Mouse (Mus musculus) limb, embryonic 14.5 days (tissue): Measurements from ENCODE around the gene Zzz3. TPM values are rescaled to one million over a fixed set of nuclear protein-coding genes. Genes with fewer than 3 reads are reported as not detected.

ENCODE experiments used
- ATAC-seq: fragments of 200-750 bp; cut with Nextera tagmentation; 2 replicates; pipeline ENCODE4 v1.8.0; 2017; ENCODE audit warnings: low read depth, moderate number of reproducible peaks, moderate TSS enrichment; ENCODE audit not compliant: low FRiP score
- DNase-seq: peaks from one replicate; pipeline ENCODE4 v3.0.0-alpha.2; 2015; ENCODE audit warnings: low spot score
- H3K27ac ChIP-seq: fragments of 300-500 bp; sonication (generic); replicated peaks from 2 replicates; pipeline ENCODE4 v1.5.1; 2014; ENCODE audit warnings: low read depth, mild to moderate bottlenecking, low read length, moderate library complexity, mixed read lengths
- H3K27me3 ChIP-seq: fragments of 300-500 bp; sonication (generic); 2 replicates; pipeline ENCODE4 v1.6.1; 2014; ENCODE audit warnings: low read length, mixed read lengths; ENCODE audit not compliant: control insufficient read depth, insufficient read depth
- H3K36me3 ChIP-seq: fragments of 300-500 bp; sonication (generic); 2 replicates; pipeline ENCODE4 v1.6.1; 2014; ENCODE audit warnings: mild to moderate bottlenecking, low read length, moderate library complexity, mixed read lengths; ENCODE audit not compliant: control insufficient read depth, insufficient read depth
- H3K4me1 ChIP-seq: fragments of 300-500 bp; sonication (generic); 2 replicates; pipeline ENCODE4 v1.6.1; 2014; ENCODE audit warnings: antibody characterized with exemption, low read length, mixed read lengths; ENCODE audit not compliant: control insufficient read depth, insufficient read depth
- H3K4me2 ChIP-seq: fragments of 300-500 bp; sonication (generic); replicated peaks from 2 replicates; pipeline ENCODE4 v1.6.1; 2014; ENCODE audit warnings: low read depth, mild to moderate bottlenecking, low read length, moderate library complexity; ENCODE audit not compliant: severe bottlenecking
- H3K4me3 ChIP-seq: fragments of 300-500 bp; sonication (generic); replicated peaks from 2 replicates; pipeline ENCODE4 v1.5.1; 2014; ENCODE audit warnings: low read length
- H3K9ac ChIP-seq: fragments of 300-500 bp; sonication (generic); 2 replicates; pipeline ENCODE4 v1.6.1; 2014; ENCODE audit warnings: mild to moderate bottlenecking, low read depth, low read length, moderate library complexity; ENCODE audit not compliant: severe bottlenecking
- H3K9me3 ChIP-seq: fragments of 300-500 bp; sonication (generic); 2 replicates; pipeline ENCODE4 v1.6.1; 2016; ENCODE audit warnings: low read length; ENCODE audit not compliant: control insufficient read depth
- POLR2A ChIP-seq: fragments of 200-500 bp; IDR thresholded peaks from 2 replicates; pipeline ENCODE4 v1.8.0; 2012; ENCODE audit warnings: inconsistent platforms, mild to moderate bottlenecking, moderate library complexity, borderline replicate concordance; ENCODE audit not compliant: insufficient read depth, insufficient read length; ENCODE audit errors: extremely low read depth
- WGBS: fragments of 180-500 bp; shearing (Covaris S2); extraction: QIAGEN DNeasy Blood & Tissue Kit; methylation state at CpG from one replicate; pipeline ENCODE4 v1.1.7; 2014; 5-methylcytosine and 5-hydroxymethylcytosine counted together
- polyA plus RNA-seq, 2 experiments: library from polyadenylated mRNA; depleted of rRNA in 1 of 2; stranded (reverse) in 1 of 2; unstranded in 1 of 2; fragments of >200 nt; fragmentation: Nextera tagmentation in 1 of 2; extraction: Ambion mirVana in 1 of 2; gene quantifications; 2 replicates each; pipeline versions ENCODE4 v1.2.1 to v1.2.3; 2012 to 2014

The Zzz3 gene
- polyA plus RNA-seq, 2 experiments: 36.8 to 53.6 TPM

- ATAC-seq (no peak), DNase-seq (no peak)
- Histone ChIP-seq H3K4me3 (no peak overlapping the region), H3K4me2 (no peak overlapping the region), H3K27me3 (no peaks in the 10 kb centered on the region), H3K9ac (no peak overlapping the region), H3K9me3 (no peaks in the 10 kb centered on the region), H3K27ac (no peak overlapping the region), H3K36me3 (0 out of 2 replicates have a peak, but pooled peaks cover 6% of the 10 kb centered on the region), H3K4me1 (peaks cover 17% of the 10 kb centered on the region)
- 87% methylated on average over 10 of the region's 10 CpGs for WGBS
- no peak for TF ChIP-seq POLR2A
These were observed 47.1 kb upstream of the Zzz3 start for GRCm38 (mm10) chr3:152348011-152348830.

- no peak overlapping the region for H3K27ac ChIP-seq
- H3K4me2 ChIP-seq: no peak overlapping the region
- 74% methylated on average over 3 of the region's 3 CpGs for WGBS
- no peak overlapping the region for H3K9ac ChIP-seq
- ATAC-seq (no peak), DNase-seq (no peak)
- peaks cover 24% of the 10 kb centered on the region for H3K4me1 ChIP-seq
- no peaks in the 10 kb centered on the region for H3K9me3 ChIP-seq
- 0 out of 2 replicates have a peak, but pooled peaks cover 6% of the 10 kb centered on the region for H3K36me3 ChIP-seq
- no peak for TF ChIP-seq POLR2A
- no peaks in the 10 kb centered on the region for H3K27me3 ChIP-seq
- H3K4me3 ChIP-seq: no peak overlapping the region
These were observed 44.8 kb upstream of the Zzz3 start for GRCm38 (mm10) chr3:152350431-152350830.

- DNase-seq: no peak
- WGBS: 84% methylated on average over 5 of the region's 5 CpGs
- no peaks in the 10 kb centered on the region for H3K9me3 ChIP-seq
- no peaks in the 10 kb centered on the region for H3K27me3 ChIP-seq
- no peak for TF ChIP-seq POLR2A
- no peak overlapping the region for H3K4me3 ChIP-seq
- no peak overlapping the region for H3K27ac ChIP-seq
- peaks cover 24% of the 10 kb centered on the region for H3K4me1 ChIP-seq
- no peak overlapping the region for H3K9ac ChIP-seq
- no peak overlapping the region for H3K4me2 ChIP-seq
- 0 out of 2 replicates have a peak, but pooled peaks cover 6% of the 10 kb centered on the region for H3K36me3 ChIP-seq
- no peak for ATAC-seq
These were observed 44.3 kb upstream of the Zzz3 start for GRCm38 (mm10) chr3:152350966-152351365.

GRCm38 (mm10) chr3:152352289-152352688 lies 43.0 kb upstream of the Zzz3 start:
- 74% methylated on average over 4 of the region's 4 CpGs for WGBS
- Histone ChIP-seq H3K27ac (no peak overlapping the region), H3K27me3 (no peaks in the 10 kb centered on the region), H3K36me3 (0 out of 2 replicates have a peak, but pooled peaks cover 6% of the 10 kb centered on the region), H3K4me3 (no peak overlapping the region), H3K9ac (no peak overlapping the region), H3K9me3 (no peaks in the 10 kb centered on the region), H3K4me2 (no peak overlapping the region), H3K4me1 (peaks cover 22% of the 10 kb centered on the region)
- DNase-seq (no peak), ATAC-seq (no peak)
- TF ChIP-seq POLR2A: no peak

- Histone ChIP-seq H3K27ac (no peak overlapping the region), H3K4me2 (no peak overlapping the region), H3K4me3 (no peak overlapping the region), H3K9me3 (no peaks in the 10 kb centered on the region), H3K4me1 (peaks cover 19% of the 10 kb centered on the region), H3K9ac (no peak overlapping the region), H3K36me3 (0 out of 2 replicates have a peak, but pooled peaks cover 5% of the 10 kb centered on the region), H3K27me3 (no peaks in the 10 kb centered on the region)
- WGBS: 46% methylated on average over 10 of the region's 10 CpGs
- ATAC-seq: peak; percentile 74; the same call in 1 of the 2 replicates
- TF ChIP-seq POLR2A: no peak
- DNase-seq: peak; percentile 9
These were observed 41.7 kb upstream of the Zzz3 start for GRCm38 (mm10) chr3:152353434-152354177.
